Mouse (Mus musculus): ENCODE measurements around the gene Chil5. TPM values are rescaled to one million over a fixed set of nuclear protein-coding genes. Genes with fewer than 3 reads are reported as not detected.
"Not testable (repeated sequence)": the region's sequence is repeated elsewhere in the genome, so short reads cannot be mapped to it uniquely, and the experiment has no call there.

Chil5 gene
- polyA plus RNA-seq, 1 experiment from 2014 or later: not detected

DNA sequence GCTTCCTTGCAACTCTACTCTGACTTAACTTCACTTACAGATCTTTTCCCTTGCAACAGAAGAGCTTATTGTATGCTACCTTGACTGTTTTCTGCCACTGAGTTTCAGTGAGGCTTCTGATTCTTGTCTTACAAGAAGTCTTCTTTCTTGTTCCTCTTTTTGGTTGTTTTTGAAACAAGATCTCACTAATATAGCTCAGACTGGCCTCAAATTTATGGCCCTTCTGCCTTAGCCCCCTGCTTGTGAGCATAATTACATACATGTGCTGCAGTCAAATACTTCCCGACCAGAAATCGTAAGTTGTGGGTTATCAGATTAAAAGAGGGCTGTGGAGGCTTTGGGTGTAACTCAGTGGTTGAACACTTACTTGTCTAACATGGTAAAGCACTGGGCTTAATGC is 37.9 kb downstream of the Chil5 start:
- DNase-seq (ENCODE audit: low spot score): no peak
- 72% methylated on average over 2 of the region's 2 CpGs for WGBS
- H3K36me3 ChIP-seq: no peaks in the 10 kb centered on the region

DNA sequence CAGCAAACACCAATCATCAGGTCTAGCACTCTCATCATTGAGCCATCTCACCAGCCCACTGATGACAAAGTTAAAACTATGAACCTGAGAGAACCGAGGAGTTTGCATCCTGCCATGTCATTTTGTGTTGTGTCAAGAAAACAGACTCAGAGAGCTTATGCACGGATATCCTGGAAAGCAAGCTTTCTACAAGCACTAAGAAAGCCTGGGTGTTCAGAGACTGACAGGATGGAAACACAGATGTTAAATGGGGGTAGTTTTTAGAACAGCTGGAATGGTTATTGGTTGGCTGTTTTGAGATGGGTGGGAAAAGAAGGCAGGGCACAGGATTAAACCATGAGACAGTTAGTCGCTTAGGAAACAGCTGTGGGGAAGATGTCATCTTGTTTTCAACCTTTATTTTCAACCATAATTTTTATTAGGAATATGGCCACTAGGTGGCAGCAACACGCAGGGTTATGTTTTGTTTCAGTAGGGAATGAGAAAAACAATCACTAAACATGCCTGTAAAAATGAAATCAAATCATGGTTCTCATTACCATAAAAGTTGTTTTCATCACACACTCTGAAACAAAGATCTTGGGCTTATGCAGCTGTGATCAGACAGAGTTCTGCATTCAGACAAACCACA is 40.8 kb downstream of the Chil5 start:
- no peak for DNase-seq (ENCODE audit: low spot score)
- 29% methylated on average over 4 of the region's 4 CpGs for WGBS
- Histone ChIP-seq H3K4me1 (no peaks in the 10 kb centered on the region), H3K9me3 (no peaks in the 10 kb centered on the region), H3K4me3 (no peak overlapping the region), H3K27me3 (ENCODE audit: insufficient read depth, poor library complexity, severe bottlenecking) (no peaks in the 10 kb centered on the region), H3K36me3 (no peaks in the 10 kb centered on the region), H3K27ac (no peak overlapping the region)

More for the DNA sequence above, 37.9 kb downstream of the Chil5 start:
- no peaks in the 10 kb centered on the region for H3K9me3 ChIP-seq
- no peaks in the 10 kb centered on the region for H3K27me3 ChIP-seq (ENCODE audit: insufficient read depth, poor library complexity, severe bottlenecking)
- no peak overlapping the region for H3K4me3 ChIP-seq
- no peaks in the 10 kb centered on the region for H3K4me1 ChIP-seq
- H3K27ac ChIP-seq: no peak overlapping the region

DNA sequence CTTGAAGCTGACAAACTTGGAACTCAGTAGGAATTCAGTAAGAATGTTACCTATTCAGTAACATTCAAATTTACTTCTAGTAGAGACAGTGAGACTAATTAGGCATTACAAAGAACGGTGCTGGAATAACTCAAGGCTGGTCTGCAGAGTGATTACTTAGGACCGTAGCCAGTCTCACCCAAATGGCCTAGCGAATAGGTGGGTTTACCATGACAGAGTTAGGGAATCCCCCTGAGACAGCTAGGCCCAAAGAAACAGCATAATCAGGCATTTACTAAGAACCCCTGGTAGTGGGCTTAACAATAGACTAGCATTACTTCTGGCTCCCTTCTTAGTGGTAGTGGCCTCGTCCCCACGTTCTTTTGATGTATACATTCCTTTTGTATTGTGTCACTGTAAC is 43.0 kb downstream of the Chil5 start:
- H3K9me3 ChIP-seq; H3K36me3 ChIP-seq; H3K4me1 ChIP-seq; DNase-seq (ENCODE audit: low spot score); H3K27ac ChIP-seq; H3K27me3 ChIP-seq (ENCODE audit: insufficient read depth, poor library complexity, severe bottlenecking); H3K4me3 ChIP-seq: not testable (repeated sequence)
- 57% methylated on average over 5 of the region's 5 CpGs for WGBS

DNA sequence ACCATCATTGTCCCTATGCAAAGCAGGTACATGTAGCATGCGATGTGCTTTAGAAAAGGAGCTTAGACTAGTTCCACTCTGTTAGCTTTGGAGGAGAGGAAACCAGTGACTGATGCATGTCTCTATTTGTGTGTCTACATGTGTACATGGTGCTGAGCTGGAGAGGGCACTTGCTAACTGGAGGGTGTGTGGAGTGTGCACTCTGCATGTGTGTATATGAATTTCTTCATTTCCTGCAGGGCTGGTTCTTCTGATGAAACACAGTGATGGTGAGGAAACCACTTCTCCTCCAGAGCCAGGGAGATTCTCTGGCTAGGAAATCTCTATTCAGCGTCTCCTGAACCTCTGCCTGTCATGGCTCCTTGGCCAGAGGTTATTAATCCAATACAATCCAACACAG is 58.4 kb downstream of the Chil5 start:
- no peaks in the 10 kb centered on the region for H3K4me1 ChIP-seq
- no peak for DNase-seq (ENCODE audit: low spot score)
- H3K27me3 ChIP-seq (ENCODE audit: insufficient read depth, poor library complexity, severe bottlenecking): no peaks in the 10 kb centered on the region
- 75% methylated on average over 2 of the region's 2 CpGs for WGBS
- H3K9me3 ChIP-seq: no peaks in the 10 kb centered on the region
- no peak overlapping the region for H3K4me3 ChIP-seq
- peaks cover 18% of the 10 kb centered on the region for H3K36me3 ChIP-seq
- H3K27ac ChIP-seq: no peak overlapping the region

DNA sequence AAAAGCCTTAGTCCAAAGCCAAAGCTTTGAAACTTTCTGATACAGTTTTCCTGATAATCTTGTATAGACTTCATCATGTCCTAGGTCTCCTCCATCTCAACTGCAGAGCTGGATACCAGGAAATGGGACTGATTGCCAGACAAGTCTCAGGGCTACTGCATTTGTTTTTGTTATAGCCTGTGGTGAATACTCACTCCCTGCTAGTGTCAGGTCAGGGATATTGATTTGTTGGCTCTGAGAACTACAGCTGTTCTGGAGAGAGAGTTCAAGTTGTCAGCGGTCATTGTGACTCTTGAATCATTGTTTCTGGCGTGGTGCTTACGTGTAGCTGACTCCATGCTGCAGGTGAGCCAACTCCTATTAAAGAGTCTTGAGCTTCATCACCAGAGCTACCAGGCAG is 59.2 kb downstream of the Chil5 start, which contains the start of gene Ovgp1:
Ovgp1 (plus strand) TSS at position 301 of the 400 bp plus-strand sequence.
- no peaks in the 10 kb centered on the region for H3K4me1 ChIP-seq
- whole genome bisulfite sequencing: 84% methylated on average over 3 of the region's 3 CpGs
- no peaks in the 10 kb centered on the region for H3K9me3 ChIP-seq
- H3K27ac ChIP-seq: no peak within 1 kb of the TSS
- no peak within 1 kb of the TSS for H3K4me3 ChIP-seq
- H3K36me3 ChIP-seq: peaks cover 26% of the 10 kb centered on the region
- H3K27me3 ChIP-seq (ENCODE audit: insufficient read depth, poor library complexity, severe bottlenecking): no peaks in the 10 kb centered on the region
- DNase-seq (ENCODE audit: low spot score): no peak

DNA sequence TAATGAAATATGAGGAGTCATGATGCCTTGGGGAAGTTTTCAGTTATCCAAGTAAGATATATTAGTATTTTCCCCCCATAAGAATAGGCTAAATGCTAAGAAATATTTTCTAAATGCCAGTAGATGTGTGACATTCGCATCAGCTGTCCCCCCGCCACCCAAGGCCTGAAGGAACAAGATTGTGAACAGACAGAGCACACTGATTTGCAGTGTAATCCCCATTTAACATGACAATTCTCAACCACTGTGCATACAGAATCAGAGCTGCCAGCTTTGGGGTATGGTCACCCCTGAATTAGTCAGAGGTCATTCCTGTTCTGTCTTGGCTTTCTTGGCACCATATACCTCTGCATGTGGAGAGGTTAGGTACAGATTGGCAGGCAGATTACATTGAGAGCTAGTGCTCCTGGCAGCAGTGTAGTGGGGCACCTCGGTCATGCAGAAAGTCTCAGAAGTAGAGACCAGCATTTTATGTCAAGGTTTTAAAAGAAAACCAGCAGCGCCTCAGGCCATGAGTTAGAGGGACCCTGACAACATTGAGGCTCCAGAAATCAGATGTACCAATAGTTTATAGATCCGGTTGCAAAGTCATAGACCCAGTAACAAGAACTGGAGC is 60.7 kb downstream of the Chil5 start:
- 82% methylated on average over 5 of the region's 5 CpGs for WGBS

More for the DNA sequence above, 60.7 kb downstream of the Chil5 start:
- no peak overlapping the region for H3K27ac ChIP-seq
- peaks cover 40% of the 10 kb centered on the region for H3K36me3 ChIP-seq
- H3K9me3 ChIP-seq: no peaks in the 10 kb centered on the region
- H3K27me3 ChIP-seq (ENCODE audit: insufficient read depth, poor library complexity, severe bottlenecking): no peaks in the 10 kb centered on the region
- H3K4me1 ChIP-seq: no peaks in the 10 kb centered on the region
- DNase-seq (ENCODE audit: low spot score): no peak
- H3K4me3 ChIP-seq: no peak overlapping the region

Other genes starting within 250 kb of the Chil5 start
- gene Rap1a, start 231.5 kb downstream of the Chil5 start, polyA plus RNA-seq (2016; fragmentation: Nextera tagmentation; extraction: Ambion mirVana): 73.9 and 95.3 TPM in 2 replicates
- gene Adora3, start 162.0 kb downstream of the Chil5 start, polyA plus RNA-seq (2016; fragmentation: Nextera tagmentation; extraction: Ambion mirVana): not detected in 2 replicates
- gene Tmigd3, start 161.9 kb downstream of the Chil5 start, polyA plus RNA-seq (2016; fragmentation: Nextera tagmentation; extraction: Ambion mirVana): 0.70 and 0.73 TPM in 2 replicates
- 2.0 and 3.4 TPM in 2 replicates for gene I830077J02Rik, start 100.2 kb downstream of the Chil5 start, polyA plus RNA-seq (2016; fragmentation: Nextera tagmentation; extraction: Ambion mirVana)
- gene Wdr77, start 73.4 kb downstream of the Chil5 start, polyA plus RNA-seq (2016; fragmentation: Nextera tagmentation; extraction: Ambion mirVana): 124 and 146 TPM in 2 replicates
- 677 and 779 TPM in 2 replicates for gene Atp5f1, start 72.7 kb downstream of the Chil5 start, polyA plus RNA-seq (2016; fragmentation: Nextera tagmentation; extraction: Ambion mirVana)
- 1.5 and 1.9 TPM in 2 replicates for gene Ovgp1, start 59.1 kb downstream of the Chil5 start, polyA plus RNA-seq (2016; fragmentation: Nextera tagmentation; extraction: Ambion mirVana)
- 0.69 TPM in 1 of 2 replicates, not detected in the other for gene Pifo, start 18.2 kb downstream of the Chil5 start, polyA plus RNA-seq (2016; fragmentation: Nextera tagmentation; extraction: Ambion mirVana)
- gene Chia1, start 80.4 kb upstream of the Chil5 start, polyA plus RNA-seq (2016; fragmentation: Nextera tagmentation; extraction: Ambion mirVana): 0.14 and 0.18 TPM in 2 replicates
- not detected in 2 replicates for gene Chil3, start 134.8 kb upstream of the Chil5 start, polyA plus RNA-seq (2016; fragmentation: Nextera tagmentation; extraction: Ambion mirVana)
- not detected in 2 replicates for gene Chil4, start 186.7 kb upstream of the Chil5 start, polyA plus RNA-seq (2016; fragmentation: Nextera tagmentation; extraction: Ambion mirVana)

Data from heart, embryonic 10.5 days (tissue).